Mouse (Mus musculus) T-helper 1 cell (primary cell): ENCODE results near the gene Wdr27.

Experiments used
- in situ Hi-C: fragments of 300-600 bp; cut with MboI, MseI; formaldehyde crosslinking; loops from one replicate; pipeline ENCODE4 v1.15.1; 2025; ENCODE audit warnings: high pct_unique_total_duplicates

Gene Wdr27

GRCm38 (mm10) chr17:14826715-14827295 is 116.2 kb downstream of the Wdr27 start:
- in situ Hi-C loops: no loop called here

- in situ Hi-C loops: no loop called here
Measured at GRCm38 (mm10) chr17:14824938-14825337, 118.0 kb downstream of the Wdr27 start.

GRCm38 (mm10) chr17:14817975-14818374 is 125.0 kb downstream of the Wdr27 start:
- in situ Hi-C loops: no loop called here

GRCm38 (mm10) chr17:14816107-14816506 is 126.9 kb downstream of the Wdr27 start:
- in situ Hi-C loops: no loop called here

GRCm38 (mm10) chr17:14815304-14815703 is 127.7 kb downstream of the Wdr27 start:
- in situ Hi-C loops: no loop called here

- in situ Hi-C loops: no loop called here
Measured at GRCm38 (mm10) chr17:14812631-14813030, 130.3 kb downstream of the Wdr27 start.

- in situ Hi-C loops: no loop called here
Measured at GRCm38 (mm10) chr17:14812033-14812432, 130.9 kb downstream of the Wdr27 start.

GRCm38 (mm10) chr17:14806808-14807207 is 136.2 kb downstream of the Wdr27 start:
- in situ Hi-C loops: no loop called here

GRCm38 (mm10) chr17:14799243-14799642 is 143.7 kb downstream of the Wdr27 start:
- in situ Hi-C loops: no loop called here

GRCm38 (mm10) chr17:14795074-14795473 is 147.9 kb downstream of the Wdr27 start:
- in situ Hi-C loops: no loop called here

- in situ Hi-C loops: loop anchor here (10.0 kb wide), 1 partner anchor 1895 kb away; no protein-coding TSS in a partner anchor
Measured at GRCm38 (mm10) chr17:14779356-14779755, 163.6 kb downstream of the Wdr27 start.

GRCm38 (mm10) chr17:14771339-14771738 is 171.6 kb downstream of the Wdr27 start:
- in situ Hi-C loops: loop anchor here (10.0 kb wide), 1 partner anchor 1887 kb away; no protein-coding TSS in a partner anchor

GRCm38 (mm10) chr17:14770377-14770776 is 172.6 kb downstream of the Wdr27 start:
- in situ Hi-C loops: loop anchor here (10.0 kb wide), 1 partner anchor 1886 kb away; no protein-coding TSS in a partner anchor
